Mouse (Mus musculus) gastrocnemius, postnatal 14 days (tissue): ENCODE results near the gene Efcab14. TPM values are rescaled to one million over a fixed set of nuclear protein-coding genes. Genes with fewer than 3 reads are reported as not detected.

Experiments used
- DNase-seq: peaks from one replicate; pipeline ENCODE4 v3.0.0; 2021; ENCODE audit warnings: mixed read lengths
- intact Hi-C: fragments of 180-260 bp; cut with DNase I; formaldehyde crosslinking; loops from one replicate; pipeline ENCODE4 v1.15.1; 2025; ENCODE audit warnings: low total_unique reads
- total RNA-seq, 2 experiments: library from RNA; stranded (reverse); gene quantifications; 2 replicates each; pipeline ENCODE4 v1.2.3; 2021

Efcab14 gene
- total RNA-seq, 2 experiments from 2014 or later, result 25.0 to 27.2 TPM

DNA sequence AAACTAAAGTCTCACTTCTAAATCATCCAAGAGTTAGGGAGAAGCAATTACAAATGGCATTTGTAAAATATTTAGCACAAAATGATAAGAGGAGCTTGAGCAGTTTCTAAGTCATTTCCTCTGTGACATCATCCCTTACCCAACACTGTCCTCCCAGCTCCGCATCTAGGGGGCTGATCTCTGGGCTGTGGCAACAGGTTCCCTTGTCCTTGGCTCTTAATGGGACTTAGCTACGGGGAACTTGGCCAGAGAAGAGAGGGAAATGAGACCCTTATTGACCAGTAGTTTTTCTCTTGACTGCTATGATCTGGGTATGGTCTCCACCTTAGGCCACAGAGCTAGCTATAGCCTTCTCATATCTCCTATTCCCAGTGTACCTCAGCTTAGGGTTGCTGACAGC, 87.7 kb downstream of the Efcab14 start:
- DNase-seq, result no peak
- intact Hi-C loops, result no loop called here

Other genes starting within 250 kb of the Efcab14 start
- not detected for gene Cyp4a14, start 241.6 kb upstream of the Efcab14 start, total RNA-seq
- gene Cyp4a10, start 219.5 kb upstream of the Efcab14 start, total RNA-seq, result not detected
- not detected for gene Cyp4a31, start 174.1 kb upstream of the Efcab14 start, total RNA-seq
- not detected for gene Cyp4a32, start 136.8 kb upstream of the Efcab14 start, total RNA-seq
- 1 to 10 TPM; 1.7 to 3.1 TPM for gene Cyp4b1, start 90.0 kb upstream of the Efcab14 start, total RNA-seq
- 1 to 10 TPM in 1 of 2 experiments, under 1 TPM in 1; 0.80 to 1.5 TPM for gene Tex38, start 43.3 kb downstream of the Efcab14 start, total RNA-seq
- gene Atpaf1, start 47.1 kb downstream of the Efcab14 start, total RNA-seq, result 10 to 100 TPM; 31.2 to 42.1 TPM
- gene Mob3c, start 90.3 kb downstream of the Efcab14 start, total RNA-seq, result 1 to 10 TPM; 2.8 to 3.4 TPM
- 10 to 100 TPM; 23.8 to 25.4 TPM for gene Mknk1, start 101.5 kb downstream of the Efcab14 start, total RNA-seq
- gene Kncn, start 146.7 kb downstream of the Efcab14 start, total RNA-seq, result not detected
- gene 6430628N08Rik, start 152.9 kb downstream of the Efcab14 start, total RNA-seq, result not detected
- gene Dmbx1, start 202.2 kb downstream of the Efcab14 start, total RNA-seq, result not detected